18 mouse cellular contexts compared by ENCODE assay signal in the genomic region with DNA sequence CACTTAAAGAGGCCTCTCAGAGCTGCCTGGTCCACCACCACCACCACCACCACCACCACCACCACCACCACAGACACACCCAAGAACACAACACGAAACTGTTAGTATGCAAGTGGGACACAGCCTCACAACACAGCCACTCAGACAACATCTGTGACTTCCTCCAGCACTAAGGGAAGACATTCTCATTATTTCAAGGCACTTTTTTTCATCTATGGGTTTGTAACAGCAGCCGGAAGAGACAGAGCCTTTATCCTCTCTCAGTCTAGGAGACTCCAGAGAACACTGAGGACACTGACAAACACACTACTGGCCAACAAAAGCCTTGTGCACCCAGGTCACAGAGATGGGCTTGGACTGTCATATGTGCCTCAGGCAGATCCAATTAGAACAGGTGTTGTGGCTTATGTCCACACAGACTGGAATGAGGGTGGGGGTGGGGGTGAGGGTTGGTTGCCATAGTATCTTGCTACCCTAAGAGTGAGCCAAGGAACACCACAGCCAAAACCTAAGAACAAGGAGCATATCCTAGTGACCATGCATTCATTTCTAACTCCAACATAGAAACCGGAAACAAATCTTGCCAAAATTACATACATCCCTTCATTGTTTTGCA. TPM values are rescaled to one million over a fixed set of nuclear protein-coding genes. Genes with fewer than 3 reads are reported as not detected.
DNase-seq lines count a peak whose midpoint lies in the region; ATAC-seq and TF ChIP-seq lines count a peak whose summit lies in the region.
"Had no signal": no experiment of that assay in that cellular context is flagged by ENCODE, and none has a peak within 500 bp of the region (broad histone marks: within the 10 kb centered on the region; RNA-seq: fewer than 3 reads in every experiment).

No protein-coding gene starts in this region.

- H3K79me2 ChIP-seq in myocyte (ENCODE audit: control insufficient read depth, insufficient read depth) = no peaks in the 10 kb centered on the region

- WGBS in hindbrain, embryonic 10.5 days = 92% methylated on average over 3 of the region's 3 CpGs
- WGBS in hindbrain, embryonic 12.5 days = 96% methylated on average over 3 of the region's 3 CpGs
- WGBS in lung, postnatal 0 days = 62% methylated on average over 3 of the region's 3 CpGs
- 82% methylated on average over 3 of the region's 3 CpGs for WGBS in forebrain, embryonic 15.5 days

- 0 out of 2 replicates have a peak, but pooled peaks cover 3% of the 10 kb centered on the region for H3K36me3 ChIP-seq in hindbrain, embryonic 10.5 days
- no peaks in the 10 kb centered on the region for H3K36me3 ChIP-seq in hindbrain, embryonic 12.5 days
- H3K36me3 ChIP-seq in lung, postnatal 0 days (ENCODE audit: insufficient read depth, low read length) = no peaks in the 10 kb centered on the region
- no peaks in the 10 kb centered on the region for H3K36me3 ChIP-seq in myocyte (ENCODE audit: control insufficient read depth, insufficient read depth)
- no peaks in the 10 kb centered on the region for H3K36me3 ChIP-seq in forebrain, embryonic 15.5 days
- H3K36me3 ChIP-seq: heart, embryonic 12.5 days; limb, embryonic 12.5 days had no signal

- peaks cover 13% of the 10 kb centered on the region; the same call in 1 of the 2 replicates for H3K4me1 ChIP-seq in hindbrain, embryonic 10.5 days (replicated peaks)
- H3K4me1 ChIP-seq in hindbrain, embryonic 12.5 days = peaks cover 9% of the 10 kb centered on the region
- no peaks in the 10 kb centered on the region for H3K4me1 ChIP-seq in lung, postnatal 0 days (ENCODE audit: insufficient read depth, low read depth, low read length)
- H3K4me1 ChIP-seq in forebrain, embryonic 15.5 days = 0 out of 2 replicates have a peak, but pooled peaks cover 2% of the 10 kb centered on the region

- no peak for DNase-seq in hindbrain, embryonic 10.5 days (ENCODE audit: low spot score)
- no peak for DNase-seq in lung, postnatal 0 days (ENCODE audit: low spot score)
- DNase-seq in lung, adult 18-20 months = no peak
- peak; percentile 14 for DNase-seq in T-cell, adult 2 months (ENCODE audit: low spot score)
- DNase-seq: cerebellum, postnatal 36 days; heart, postnatal 4 days; kidney, adult 11 months; lung, postnatal 4 days had no signal

- no peaks in the 10 kb centered on the region for H3K9me3 ChIP-seq in hindbrain, embryonic 10.5 days
- H3K9me3 ChIP-seq in hindbrain, embryonic 12.5 days (replicated peaks) = no peaks in the 10 kb centered on the region
- no peaks in the 10 kb centered on the region for H3K9me3 ChIP-seq in lung, postnatal 0 days (ENCODE audit: low read length)
- H3K9me3 ChIP-seq in forebrain, embryonic 15.5 days = no peaks in the 10 kb centered on the region
- H3K9me3 ChIP-seq: limb, embryonic 12.5 days; midbrain, embryonic 10.5 days had no signal

- no peak for TF ChIP-seq EP300 in lung, postnatal 0 days (IDR thresholded peaks at IDR 0.05)

- ATAC-seq in hindbrain, embryonic 12.5 days (ENCODE audit: low FRiP score) = no peak
- peak; percentile 20 for ATAC-seq in lung, postnatal 0 days
- no peak for ATAC-seq in forebrain, embryonic 15.5 days (replicated peaks)
- ATAC-seq: forebrain, embryonic 14.5 days had no signal

- H3K27ac ChIP-seq in hindbrain, embryonic 10.5 days = peak overlapping the region; percentile 24; the same call in 1 of the 2 replicates
- no peak overlapping the region for H3K27ac ChIP-seq in hindbrain, embryonic 12.5 days
- H3K27ac ChIP-seq in lung, postnatal 0 days (ENCODE audit: low read length) = no peak overlapping the region
- H3K27ac ChIP-seq in forebrain, embryonic 15.5 days (replicated peaks) = no peak overlapping the region
- H3K27ac ChIP-seq: kidney, postnatal 0 days; limb, embryonic 12.5 days; midbrain, embryonic 10.5 days; stomach, postnatal 0 days had no signal

- H3K4me3 ChIP-seq in hindbrain, embryonic 10.5 days = no peak overlapping the region
- no peak overlapping the region for H3K4me3 ChIP-seq in hindbrain, embryonic 12.5 days
- no peak overlapping the region for H3K4me3 ChIP-seq in lung, postnatal 0 days (ENCODE audit: low read depth, low read length)
- H3K4me3 ChIP-seq in myocyte = no peak overlapping the region
- no peak overlapping the region for H3K4me3 ChIP-seq in forebrain, embryonic 15.5 days
- H3K4me3 ChIP-seq: erythroblast, embryonic 14.5 days; heart, embryonic 12.5 days; limb, embryonic 12.5 days; midbrain, embryonic 10.5 days had no signal

- H3ac ChIP-seq in myocyte (ENCODE audit: control insufficient read depth, insufficient read length) = no peak overlapping the region

- no peak overlapping the region for H3K9ac ChIP-seq in hindbrain, embryonic 12.5 days
- H3K9ac ChIP-seq in lung, postnatal 0 days (replicated peaks; ENCODE audit: low read depth) = no peak overlapping the region
- H3K9ac ChIP-seq in forebrain, embryonic 15.5 days (replicated peaks) = no peak overlapping the region
- H3K9ac ChIP-seq: heart, embryonic 12.5 days; limb, embryonic 12.5 days had no signal

- no peak for TF ChIP-seq POLR2A in myocyte (IDR thresholded peaks at IDR 0.05; ENCODE audit: insufficient read length, low read depth)

- no peak for TF ChIP-seq CTCF in lung, postnatal 0 days (IDR thresholded peaks at IDR 0.05)

- H3K4me2 ChIP-seq in hindbrain, embryonic 12.5 days (replicated peaks) = no peak overlapping the region
- no peak overlapping the region for H3K4me2 ChIP-seq in lung, postnatal 0 days (replicated peaks; ENCODE audit: low read depth, low read length)
- peak overlapping the region; percentile 25 for H3K4me2 ChIP-seq in myocyte (ENCODE audit: low read depth)
- H3K4me2 ChIP-seq in forebrain, embryonic 15.5 days (replicated peaks) = no peak overlapping the region
- H3K4me2 ChIP-seq: heart, embryonic 12.5 days; limb, embryonic 12.5 days had no signal

- H3K27me3 ChIP-seq in hindbrain, embryonic 10.5 days (ENCODE audit: insufficient read depth, poor library complexity, severe bottlenecking) = no peaks in the 10 kb centered on the region
- no peaks in the 10 kb centered on the region for H3K27me3 ChIP-seq in hindbrain, embryonic 12.5 days
- H3K27me3 ChIP-seq in lung, postnatal 0 days (replicated peaks; ENCODE audit: insufficient read depth, low read length) = no peaks in the 10 kb centered on the region
- peaks cover 20% of the 10 kb centered on the region for H3K27me3 ChIP-seq in myocyte (ENCODE audit: control insufficient read depth, insufficient read depth, insufficient read length)
- H3K27me3 ChIP-seq in forebrain, embryonic 15.5 days = no peaks in the 10 kb centered on the region
- H3K27me3 ChIP-seq: heart, embryonic 12.5 days; limb, embryonic 12.5 days had no signal

TF ChIP-seq in myocyte, 11 proteins besides CTCF, POLR2A, EP300 and RAD21:
- TF ChIP-seq USF1 (IDR thresholded peaks at IDR 0.05; ENCODE audit: low read depth) (no peak), MYOD1 (IDR thresholded peaks at IDR 0.05; ENCODE audit: control insufficient read depth in 1 of 3, insufficient read length in 2 of 3, low read depth in 2 of 3) (peak in 2 of 3 experiments; percentile 6 to 62), MYOG (IDR thresholded peaks at IDR 0.05; ENCODE audit: control insufficient read depth in 1 of 3, insufficient read depth in 1 of 3, insufficient read length in 2 of 3, low read depth in 2 of 3) (peak in 1 of 3 experiments; percentile 54), REST (IDR thresholded peaks at IDR 0.05; ENCODE audit: insufficient read depth, insufficient read length) (no peak), TCF12 (IDR thresholded peaks at IDR 0.05; ENCODE audit: insufficient read depth, poor library complexity, severe bottlenecking) (peak; percentile 3)

RNA-seq across cellular contexts. Expression of gene Nup210, which starts 8.2 kb away (rescaled TPM):
- polyA plus RNA-seq in hindbrain, embryonic 10.5 days (2016; fragmentation: Nextera tagmentation; extraction: Ambion mirVana) = 24.0 and 28.8 TPM in 2 replicates
- 19.1 and 19.8 TPM in 2 replicates for polyA plus RNA-seq in hindbrain, embryonic 12.5 days (2016; fragmentation: Nextera tagmentation; extraction: Ambion mirVana)
- polyA plus RNA-seq in lung, postnatal 0 days (2015; fragmentation: Nextera tagmentation; extraction: Ambion mirVana) = 5.8 and 7.0 TPM in 2 replicates
- 0.31 TPM for polyA plus RNA-seq in myocyte (2012; fragmentation: generic; extraction: Trizol)
- polyA plus RNA-seq in forebrain, embryonic 15.5 days (2015; fragmentation: Nextera tagmentation; extraction: Ambion mirVana) = 18.0 and 18.3 TPM in 2 replicates

RNA-seq across cellular contexts. Expression of gene Hdac11, which starts 48.1 kb away (rescaled TPM):
- 12.3 and 15.6 TPM in 2 replicates for polyA plus RNA-seq in hindbrain, embryonic 10.5 days (2016; fragmentation: Nextera tagmentation; extraction: Ambion mirVana)
- polyA plus RNA-seq in hindbrain, embryonic 12.5 days (2016; fragmentation: Nextera tagmentation; extraction: Ambion mirVana) = 18.8 and 23.2 TPM in 2 replicates
- polyA plus RNA-seq in lung, postnatal 0 days (2015; fragmentation: Nextera tagmentation; extraction: Ambion mirVana) = 3.8 and 3.9 TPM in 2 replicates
- polyA plus RNA-seq in myocyte (2012; fragmentation: generic; extraction: Trizol) = 39.3 TPM
- polyA plus RNA-seq in forebrain, embryonic 15.5 days (2015; fragmentation: Nextera tagmentation; extraction: Ambion mirVana) = 21.1 and 24.1 TPM in 2 replicates
